Mouse (Mus musculus) liver, postnatal 0 days (tissue): ENCODE measurements at regions not wholly inside any gene's neighbourhood (a gene's known extent, or its start where the extent isn't known, plus 50 kb on each side); places are given as distances from the start of the nearest gene placed in this dataset.

Experiments
- CTCF ChIP-seq: sonication (generic); IDR thresholded peaks from 2 replicates; pipeline ENCODE4 v1.5.1; 2016; ENCODE audit warnings: antibody characterized with exemption, low read depth
- EP300 ChIP-seq: IDR thresholded peaks from 2 replicates; pipeline ENCODE4 v1.6.1; 2016; ENCODE audit warnings: antibody characterized with exemption, low read depth, mild to moderate bottlenecking

DNA sequence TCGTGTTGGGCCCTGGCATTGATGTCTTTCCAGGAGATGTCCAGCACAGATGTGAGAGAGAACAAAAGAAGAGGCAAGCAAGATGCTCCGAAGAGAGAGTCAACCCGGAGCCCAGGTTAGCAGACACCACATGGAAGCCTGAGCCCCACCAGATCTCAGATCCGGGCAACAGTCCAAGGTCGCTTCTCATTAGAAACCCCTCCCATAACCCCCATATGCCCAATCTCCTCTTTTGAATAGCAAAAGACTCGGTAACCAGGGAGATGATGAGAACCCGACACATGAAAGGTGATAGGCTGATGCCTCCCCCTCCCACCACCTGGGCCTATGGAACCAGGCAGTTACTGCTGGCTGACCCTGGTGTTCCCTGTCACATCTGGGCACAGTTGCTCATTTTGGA lies 155.7 kb upstream of the Igsf21 start:
- TF ChIP-seq CTCF (no peak), EP300 (no peak)
